Mouse (Mus musculus) hindbrain, embryonic 14.5 days (tissue): ENCODE results near the gene Nutf2-ps1. TPM values are rescaled to one million over a fixed set of nuclear protein-coding genes. Genes with fewer than 3 reads are reported as not detected.

Experiments used
- ATAC-seq: fragments of 200-750 bp; cut with Nextera tagmentation; 2 replicates; pipeline ENCODE4 v1.8.0; 2017; ENCODE audit warnings: moderate number of reproducible peaks, mild to moderate bottlenecking, moderate TSS enrichment, moderate library complexity; ENCODE audit not compliant: low FRiP score
- DNase-seq: peaks from one replicate; pipeline ENCODE4 v3.0.0-alpha.2; 2015; ENCODE audit warnings: low spot score
- H3K27ac ChIP-seq: fragments of 300-500 bp; sonication (generic); 2 replicates; pipeline ENCODE4 v1.5.1; 2014; ENCODE audit warnings: mild to moderate bottlenecking, moderate library complexity
- H3K27me3 ChIP-seq: fragments of 300-500 bp; sonication (generic); 2 replicates; pipeline ENCODE4 v1.6.1; 2014; ENCODE audit warnings: mild to moderate bottlenecking, low read length, mixed read lengths; ENCODE audit not compliant: control insufficient read depth, insufficient read depth
- H3K36me3 ChIP-seq: fragments of 300-500 bp; sonication (generic); replicated peaks from 2 replicates; pipeline ENCODE4 v1.6.1; 2014; ENCODE audit not compliant: control insufficient read depth, insufficient read depth
- H3K4me1 ChIP-seq: fragments of 300-500 bp; sonication (generic); replicated peaks from 2 replicates; pipeline ENCODE4 v1.6.1; 2014; ENCODE audit warnings: antibody characterized with exemption, low read length, mixed read lengths; ENCODE audit not compliant: control insufficient read depth, insufficient read depth
- H3K4me2 ChIP-seq: fragments of 300-500 bp; sonication (generic); replicated peaks from 2 replicates; pipeline ENCODE4 v1.6.1; 2014; ENCODE audit warnings: mild to moderate bottlenecking, moderate library complexity
- H3K4me3 ChIP-seq: fragments of 300-500 bp; sonication (generic); replicated peaks from 2 replicates; pipeline ENCODE4 v1.5.1; 2014; ENCODE audit warnings: mild to moderate bottlenecking, low read length
- H3K9ac ChIP-seq: fragments of 300-500 bp; sonication (generic); 2 replicates; pipeline ENCODE4 v1.6.1; 2014
- H3K9me3 ChIP-seq: fragments of 300-500 bp; sonication (generic); 2 replicates; pipeline ENCODE4 v1.6.1; 2016; ENCODE audit warnings: low read length; ENCODE audit not compliant: control insufficient read depth
- WGBS: fragments of 180-500 bp; shearing (Covaris S2); extraction: QIAGEN DNeasy Blood & Tissue Kit; methylation state at CpG from one replicate; pipeline ENCODE4 v1.1.7; 2014; 5-methylcytosine and 5-hydroxymethylcytosine counted together
- polyA plus RNA-seq: library from polyadenylated mRNA; unstranded; fragments of >200 nt; fragmentation: Nextera tagmentation; extraction: Ambion mirVana; gene quantifications from 2 replicates; pipeline ENCODE4 v1.2.1, GENCODE M21; 2014

The Nutf2-ps1 gene
- polyA plus RNA-seq, 1 experiment from 2014 or later = 201 TPM

DNA sequence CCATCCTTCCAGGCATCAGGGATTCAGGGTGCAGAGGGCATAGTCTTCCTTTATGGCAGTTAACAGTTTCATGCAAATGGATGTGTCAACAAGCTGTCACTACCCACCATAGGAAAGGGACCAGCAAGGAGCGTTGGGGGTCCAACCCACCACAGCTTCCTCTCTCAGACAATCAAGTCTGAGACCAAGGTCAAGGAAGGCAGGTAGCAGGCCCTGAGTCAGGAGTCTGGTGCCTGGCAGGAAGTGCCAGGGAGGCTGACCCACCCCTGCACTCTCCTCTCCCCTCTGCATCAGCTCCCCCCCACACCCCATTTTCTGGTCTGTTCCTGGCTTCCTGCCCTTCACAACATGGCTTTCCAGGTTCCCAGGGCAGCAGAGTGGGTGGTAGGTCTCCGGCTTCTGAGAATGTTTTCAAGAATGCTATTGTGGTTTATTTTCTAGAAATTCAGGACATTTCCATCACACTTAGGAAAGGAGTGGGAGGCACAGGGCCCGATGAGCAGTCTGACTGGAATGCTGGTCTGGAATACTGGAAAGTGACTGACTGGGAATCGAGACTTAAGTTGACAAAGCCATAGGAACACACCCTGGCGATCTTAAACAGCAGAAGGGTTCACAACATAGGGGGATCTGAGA lies 33.8 kb downstream of the Nutf2-ps1 start:
- ATAC-seq (no peak), DNase-seq (no peak)
- no peak overlapping the region for H3K27ac ChIP-seq
- no peak overlapping the region for H3K4me2 ChIP-seq
- H3K36me3 ChIP-seq = no peaks in the 10 kb centered on the region
- H3K4me1 ChIP-seq = 0 out of 2 replicates have a peak, but pooled peaks cover 7% of the 10 kb centered on the region
- no peaks in the 10 kb centered on the region for H3K9me3 ChIP-seq
- H3K4me3 ChIP-seq = no peak overlapping the region
- no peaks in the 10 kb centered on the region for H3K27me3 ChIP-seq
- WGBS = 81% methylated on average over 5 of the region's 5 CpGs
- no peak overlapping the region for H3K9ac ChIP-seq

DNA sequence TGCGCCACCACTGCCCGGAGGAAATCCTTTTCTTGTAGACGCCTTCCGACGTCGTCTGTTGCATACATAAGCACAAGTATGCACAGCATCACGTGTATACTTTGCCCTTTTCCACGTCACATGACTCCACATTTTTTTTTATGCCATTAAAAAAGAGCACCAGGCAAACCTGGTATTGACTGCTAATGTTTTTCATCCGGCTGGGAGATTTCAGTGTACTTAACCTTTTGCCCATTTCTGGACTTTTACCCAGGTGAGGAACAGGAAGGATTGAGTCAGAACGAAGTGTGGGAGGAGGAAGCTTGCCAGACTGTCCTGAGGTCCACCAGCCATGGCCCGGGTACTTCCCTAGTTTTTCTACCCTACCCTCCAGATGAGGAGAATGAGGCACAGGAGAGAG lies 34.5 kb downstream of the Nutf2-ps1 start:
- Histone ChIP-seq H3K9ac (no peak overlapping the region), H3K9me3 (no peaks in the 10 kb centered on the region), H3K27me3 (no peaks in the 10 kb centered on the region), H3K4me1 (0 out of 2 replicates have a peak, but pooled peaks cover 7% of the 10 kb centered on the region), H3K27ac (no peak overlapping the region), H3K4me3 (no peak overlapping the region), H3K4me2 (no peak overlapping the region), H3K36me3 (no peaks in the 10 kb centered on the region)
- DNase-seq (no peak), ATAC-seq (no peak)
- 88% methylated on average over 11 of the region's 11 CpGs for WGBS

- Histone ChIP-seq H3K27me3 (no peaks in the 10 kb centered on the region), H3K9ac (no peak overlapping the region), H3K4me3 (no peak overlapping the region), H3K4me1 (0 out of 2 replicates have a peak, but pooled peaks cover 7% of the 10 kb centered on the region), H3K9me3 (no peaks in the 10 kb centered on the region), H3K27ac (no peak overlapping the region), H3K36me3 (no peaks in the 10 kb centered on the region), H3K4me2 (no peak overlapping the region)
- DNase-seq (no peak), ATAC-seq (no peak)
- WGBS = 57% methylated on average over 6 of the region's 6 CpGs
Measured at GRCm38 (mm10) chr19:53552795-53553194, 36.1 kb downstream of the Nutf2-ps1 start.

- Histone ChIP-seq H3K36me3 (no peaks in the 10 kb centered on the region), H3K27ac (no peak overlapping the region), H3K27me3 (no peaks in the 10 kb centered on the region), H3K4me2 (no peak overlapping the region), H3K4me1 (peaks cover 7% of the 10 kb centered on the region; the same call in 1 of the 2 replicates), H3K4me3 (no peak overlapping the region), H3K9ac (no peak overlapping the region), H3K9me3 (no peaks in the 10 kb centered on the region)
- no peak for DNase-seq
- no peak for ATAC-seq
- WGBS = 33% methylated on average over 10 of the region's 10 CpGs
Measured at GRCm38 (mm10) chr19:53552216-53552786, 36.6 kb downstream of the Nutf2-ps1 start.

- Histone ChIP-seq H3K9me3 (no peaks in the 10 kb centered on the region), H3K4me3 (no peak overlapping the region), H3K27ac (no peak overlapping the region), H3K36me3 (no peaks in the 10 kb centered on the region), H3K4me1 (peaks cover 5% of the 10 kb centered on the region; the same call in 1 of the 2 replicates), H3K27me3 (no peaks in the 10 kb centered on the region), H3K4me2 (no peak overlapping the region), H3K9ac (no peak overlapping the region)
- 86% methylated on average over 12 of the region's 12 CpGs for WGBS
- ATAC-seq = no peak
- no peak for DNase-seq
Measured at GRCm38 (mm10) chr19:53550972-53551371, 37.9 kb downstream of the Nutf2-ps1 start.

GRCm38 (mm10) chr19:53547597-53547996 lies 41.3 kb downstream of the Nutf2-ps1 start:
- Histone ChIP-seq H3K9ac (no peak overlapping the region), H3K27ac (no peak overlapping the region), H3K36me3 (no peaks in the 10 kb centered on the region), H3K27me3 (no peaks in the 10 kb centered on the region), H3K4me1 (peaks cover 5% of the 10 kb centered on the region; the same call in 1 of the 2 replicates), H3K9me3 (no peaks in the 10 kb centered on the region), H3K4me3 (no peak overlapping the region), H3K4me2 (no peak overlapping the region)
- WGBS = 18% methylated on average over 8 of the region's 8 CpGs
- DNase-seq (no peak), ATAC-seq (no peak)

DNA sequence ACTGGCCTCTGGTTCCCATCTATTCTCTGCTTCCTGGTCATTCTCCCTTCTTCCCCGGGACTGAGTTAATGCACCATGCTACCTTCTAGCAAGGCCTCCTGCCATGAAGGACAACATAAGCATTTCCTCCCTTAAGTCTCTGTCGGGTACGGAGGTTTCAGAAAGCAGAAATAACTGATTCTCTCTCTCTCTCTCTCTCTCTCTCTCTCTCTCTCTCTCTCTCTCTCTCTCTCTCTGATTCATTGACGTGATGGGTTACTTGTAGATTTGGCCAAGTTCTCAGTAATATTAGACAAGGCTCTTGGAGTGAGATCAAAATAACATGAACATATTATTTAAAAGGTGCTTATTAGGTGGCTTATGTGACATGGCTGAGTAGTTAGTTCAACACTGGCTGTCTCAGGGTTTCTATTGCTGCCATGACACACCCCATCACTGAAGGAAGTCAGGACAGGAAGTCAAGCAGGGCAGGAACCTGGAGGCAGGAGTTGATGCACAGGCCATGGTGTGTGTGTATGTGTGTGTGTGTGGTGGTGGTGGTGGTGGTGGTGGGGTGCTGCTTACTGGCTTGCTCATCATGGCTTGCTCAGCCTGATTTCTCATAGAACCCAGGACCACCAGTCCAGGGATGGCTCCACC lies 43.8 kb downstream of the Nutf2-ps1 start:
- Histone ChIP-seq H3K9me3 (no peaks in the 10 kb centered on the region), H3K4me3 (no peak overlapping the region), H3K4me2 (no peak overlapping the region), H3K27me3 (no peaks in the 10 kb centered on the region), H3K27ac (no peak overlapping the region), H3K9ac (no peak overlapping the region), H3K4me1 (peaks cover 5% of the 10 kb centered on the region; the same call in 1 of the 2 replicates), H3K36me3 (no peaks in the 10 kb centered on the region)
- 77% methylated on average over 4 of the region's 4 CpGs for WGBS
- DNase-seq (no peak), ATAC-seq (no peak)

DNA sequence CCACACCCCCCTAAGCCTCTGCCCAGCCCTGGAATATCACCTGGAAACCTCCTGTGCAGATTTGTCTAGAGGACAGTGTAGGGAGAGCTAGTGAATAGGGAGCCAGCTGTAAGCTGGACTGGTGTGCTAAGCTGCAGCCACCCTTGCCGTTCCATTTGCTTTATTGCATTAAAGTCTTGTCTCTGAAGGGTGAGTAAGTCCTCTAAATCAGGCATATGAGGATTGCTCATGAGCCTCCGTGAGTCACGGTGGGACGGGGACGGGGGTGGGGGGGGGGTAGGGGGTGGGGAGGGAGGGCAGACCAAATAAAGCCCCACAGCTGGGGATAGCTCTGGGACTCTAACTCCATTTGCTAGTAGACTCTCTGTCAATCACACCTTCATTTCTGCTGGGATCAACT lies 45.3 kb downstream of the Nutf2-ps1 start:
- H3K36me3 ChIP-seq = no peaks in the 10 kb centered on the region
- no peak overlapping the region for H3K9ac ChIP-seq
- H3K4me1 ChIP-seq = peaks cover 5% of the 10 kb centered on the region; the same call in 1 of the 2 replicates
- no peak for DNase-seq
- H3K27ac ChIP-seq = no peak overlapping the region
- H3K4me2 ChIP-seq = no peak overlapping the region
- no peak for ATAC-seq
- no peaks in the 10 kb centered on the region for H3K27me3 ChIP-seq
- WGBS = 59% methylated on average over 5 of the region's 5 CpGs
- H3K9me3 ChIP-seq = no peaks in the 10 kb centered on the region
- no peak overlapping the region for H3K4me3 ChIP-seq

- Histone ChIP-seq H3K27me3 (no peaks in the 10 kb centered on the region), H3K4me2 (no peak overlapping the region), H3K4me1 (no peaks in the 10 kb centered on the region), H3K4me3 (no peak overlapping the region), H3K27ac (no peak overlapping the region), H3K36me3 (no peaks in the 10 kb centered on the region), H3K9ac (no peak overlapping the region), H3K9me3 (no peaks in the 10 kb centered on the region)
- ATAC-seq = no peak
- WGBS = 95% methylated on average over 3 of the region's 3 CpGs
- DNase-seq = no peak
Measured at GRCm38 (mm10) chr19:53539296-53539695, 49.6 kb downstream of the Nutf2-ps1 start.
